Mouse (Mus musculus) CD4-positive helper T cell, adult 2 months (primary cell): ENCODE results near the gene Crabp2.

ENCODE experiments used
- DNase-seq: peaks from one replicate; pipeline ENCODE4 v3.0.0-alpha.2; 2012; ENCODE audit warnings: low read depth, missing footprints, low spot score

The Crabp2 gene

DNA sequence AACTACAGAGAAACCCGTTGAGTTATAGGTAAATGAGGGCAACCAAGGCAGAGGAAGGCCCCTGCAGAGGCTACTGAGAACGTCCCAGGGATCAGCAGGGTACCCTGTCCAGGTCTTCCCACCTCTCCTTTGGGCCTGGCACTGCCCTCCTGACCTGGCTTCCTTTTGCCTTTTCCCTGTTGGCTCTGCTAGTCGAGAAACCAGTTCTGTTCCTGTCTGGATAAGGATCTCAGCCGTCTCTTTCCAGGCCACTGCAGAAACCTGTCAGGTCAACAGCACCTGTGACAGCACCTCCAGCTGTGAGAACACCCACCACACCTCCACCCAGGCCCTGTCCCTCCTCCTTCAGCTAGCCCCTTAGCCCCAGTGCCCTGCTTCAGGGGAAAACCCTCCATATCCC is 10.0 kb downstream of the Crabp2 start:
- no peak for DNase-seq

DNA sequence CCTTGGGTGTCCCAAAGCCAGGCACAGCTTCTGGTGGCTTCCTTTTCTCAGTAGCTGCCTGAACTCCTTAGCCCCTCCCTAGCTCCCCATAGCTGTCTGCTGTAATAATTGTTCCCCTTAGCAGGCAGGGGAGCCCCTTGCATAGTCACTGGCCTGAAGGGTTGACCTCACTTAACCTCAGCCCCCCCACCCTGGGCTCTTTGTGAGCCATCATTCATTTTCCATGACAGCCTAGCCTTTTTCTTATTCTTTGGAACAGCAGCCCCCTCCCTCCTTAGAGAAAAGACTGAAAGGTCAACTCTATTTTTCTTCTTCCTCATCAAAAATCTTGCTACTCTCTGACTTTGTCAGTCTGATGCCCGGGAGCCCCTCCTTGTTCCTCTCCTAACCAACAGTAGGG is 10.5 kb downstream of the Crabp2 start:
- no peak for DNase-seq

DNA sequence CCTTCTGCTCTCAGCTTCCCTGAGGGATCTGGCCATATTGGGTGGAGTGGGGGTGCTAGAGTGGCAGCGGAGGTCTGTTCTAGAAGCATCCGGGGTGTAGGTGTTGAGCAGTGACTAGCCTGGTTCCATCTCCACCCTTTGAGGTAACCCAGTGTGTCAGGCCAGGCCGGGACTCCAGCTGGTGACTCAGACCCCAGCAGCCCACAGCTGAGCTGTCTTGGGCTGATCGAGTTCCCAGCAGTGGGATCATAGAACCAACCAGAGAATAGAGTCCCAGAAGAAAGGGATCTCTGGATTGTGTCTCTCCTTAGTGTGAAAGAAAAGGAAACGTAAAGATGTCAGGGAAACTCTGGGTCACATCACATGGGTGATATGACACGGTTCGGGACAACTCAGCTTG is 10.9 kb downstream of the Crabp2 start:
- no peak for DNase-seq

DNA sequence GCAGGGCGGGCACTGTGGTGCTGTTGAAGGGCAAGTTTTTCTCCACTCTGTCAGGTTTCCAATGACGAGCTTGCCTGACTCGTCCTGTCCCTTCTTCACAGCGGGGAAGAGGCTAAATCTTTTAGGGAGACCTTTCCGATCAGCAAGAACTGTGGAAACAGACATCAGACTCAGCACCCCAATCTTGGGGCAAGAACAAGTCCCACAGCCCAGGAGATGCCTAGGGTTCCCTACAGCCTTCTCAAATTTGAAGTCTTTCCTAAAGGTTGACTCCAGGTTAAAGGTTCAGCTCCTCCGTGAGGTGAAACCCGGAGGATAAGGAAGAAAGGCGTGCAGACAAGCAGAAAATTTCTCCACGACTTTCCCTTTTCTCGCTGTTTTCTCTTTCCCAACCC is 11.7 kb downstream of the Crabp2 start:
- no peak for DNase-seq

DNA sequence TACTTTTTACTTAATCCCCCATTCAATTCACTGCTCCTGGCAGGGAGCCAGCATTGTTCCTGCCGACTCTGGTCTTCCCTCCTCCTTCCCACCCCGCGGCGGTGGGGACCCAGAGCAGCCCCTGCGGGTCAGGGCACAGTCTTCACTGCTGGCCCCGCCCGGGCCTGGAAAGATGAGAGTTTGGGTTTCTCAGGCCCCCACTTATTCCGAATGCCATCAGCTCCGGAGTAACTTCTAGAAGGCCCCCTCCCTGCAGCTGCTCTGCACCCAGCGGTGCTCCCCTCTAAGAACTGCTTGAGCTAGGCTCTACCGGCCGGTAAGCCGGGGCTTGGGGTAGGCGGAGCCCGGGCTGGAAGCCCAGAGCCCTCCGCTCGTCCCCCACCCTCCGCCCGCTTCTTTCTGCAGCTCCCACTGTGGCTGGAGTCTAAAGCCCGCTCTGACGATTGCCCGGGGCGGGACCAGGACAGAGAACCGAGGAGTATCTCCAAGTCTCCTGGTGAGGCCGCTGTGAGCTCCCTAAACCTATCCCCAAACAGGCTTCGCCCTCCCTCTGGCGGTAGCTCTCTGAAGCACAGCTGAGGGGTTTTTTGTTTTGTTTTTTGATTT is 12.2 kb downstream of the Crabp2 start:
- peak; percentile 81 for DNase-seq

GRCm38 (mm10) chr3:87970184-87970938 is 21.9 kb downstream of the Crabp2 start:
- DNase-seq, result peak; percentile 75

- DNase-seq, result no peak
Measured at GRCm38 (mm10) chr3:87970939-87971488, 22.5 kb downstream of the Crabp2 start, which contains the start of gene Nes. Nes (plus strand) TSS chr3:87971078.

DNA sequence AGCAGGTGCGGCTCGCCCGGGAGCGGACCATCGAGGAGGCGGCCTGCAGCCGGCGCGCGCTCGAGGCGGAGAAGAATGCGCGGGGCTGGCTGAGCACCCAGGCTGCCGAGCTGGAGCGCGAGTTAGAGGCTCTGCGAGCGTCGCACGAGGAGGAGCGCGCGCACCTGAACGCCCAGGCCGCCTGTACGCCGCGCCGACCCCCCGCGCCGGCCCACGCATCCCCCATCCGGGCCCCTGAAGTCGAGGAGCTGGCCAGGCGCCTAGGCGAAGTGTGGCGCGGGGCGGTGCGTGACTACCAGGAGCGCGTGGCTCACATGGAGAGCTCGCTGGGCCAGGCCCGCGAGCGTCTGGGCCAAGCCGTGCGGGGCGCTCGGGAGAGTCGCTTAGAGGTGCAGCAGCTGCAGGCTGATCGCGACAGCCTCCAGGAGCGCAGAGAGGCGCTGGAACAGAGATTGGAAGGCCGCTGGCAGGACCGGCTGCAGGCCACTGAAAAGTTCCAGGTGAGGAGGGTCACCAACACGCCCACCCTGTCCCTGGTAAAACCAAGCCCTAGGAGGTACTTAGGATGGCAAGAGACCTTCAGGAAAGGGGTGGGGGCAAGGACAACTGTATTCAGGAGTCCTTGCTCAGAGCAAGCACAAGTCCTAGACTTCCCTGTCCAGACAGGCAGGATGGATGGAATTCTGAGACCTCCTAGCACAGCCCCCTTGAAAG is 23.2 kb downstream of the Crabp2 start:
- no peak for DNase-seq

DNA sequence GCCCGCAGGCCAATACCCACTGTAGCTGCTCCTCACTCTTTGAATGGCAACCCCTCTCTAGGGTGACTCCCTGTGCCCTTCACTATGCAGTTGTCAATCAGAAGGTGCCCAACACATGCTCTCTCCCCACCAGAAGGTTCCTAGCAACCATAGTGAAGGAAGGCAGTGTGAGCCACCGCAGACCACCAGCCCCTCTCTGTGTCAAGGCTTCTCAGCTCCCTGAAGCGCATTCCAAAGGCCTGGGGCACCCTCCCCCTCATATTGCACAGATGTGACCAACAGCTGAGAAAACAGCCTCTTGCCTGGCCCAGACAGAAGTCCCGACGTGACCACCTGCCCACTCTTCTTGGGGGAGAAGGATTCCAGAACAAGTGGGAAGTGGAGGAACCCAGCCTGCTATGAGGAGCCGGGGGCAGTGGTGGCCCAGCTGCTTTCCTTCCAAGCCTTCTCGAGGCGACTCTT is 23.8 kb downstream of the Crabp2 start:
- DNase-seq, result no peak

- DNase-seq, result no peak
Measured at GRCm38 (mm10) chr3:87972776-87973175, 24.3 kb downstream of the Crabp2 start.

DNA sequence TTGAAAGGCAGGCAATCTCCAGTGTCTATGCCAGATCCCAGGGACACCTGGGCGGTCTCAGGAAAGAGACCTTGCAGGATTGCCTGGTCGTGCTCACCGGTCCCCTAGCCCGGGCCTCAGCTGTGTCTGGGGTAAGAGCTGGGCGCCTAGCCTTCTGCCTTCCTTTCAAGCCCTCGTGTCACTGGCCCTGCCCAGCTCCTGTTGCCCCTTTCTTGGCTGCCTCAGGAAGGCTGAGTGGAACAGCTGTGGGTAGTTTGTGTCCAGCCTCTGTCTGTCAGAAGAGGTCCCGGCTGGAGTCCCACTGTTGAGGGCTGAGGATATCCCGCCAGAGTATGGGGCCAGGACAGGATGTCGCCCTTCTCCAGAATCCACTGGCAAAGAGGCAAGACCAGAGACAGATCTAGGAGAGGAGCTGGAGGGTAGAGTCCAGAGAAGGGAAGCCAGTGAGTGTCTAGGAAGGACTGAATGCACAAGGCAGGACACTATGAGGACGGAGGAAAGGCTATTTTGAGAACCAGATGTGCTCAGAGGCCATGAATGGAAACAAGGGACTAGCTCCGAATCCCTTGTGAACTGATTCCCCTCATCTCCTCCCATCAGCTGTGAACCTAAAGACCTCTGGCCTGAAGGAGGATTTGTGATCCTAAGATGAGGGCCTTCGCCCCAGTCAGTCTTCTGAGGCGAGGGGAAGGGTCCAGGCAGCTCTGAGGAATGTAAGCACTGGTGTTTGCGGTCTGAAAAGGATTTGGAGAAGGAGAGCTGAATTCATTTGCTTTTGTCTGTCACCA is 25.3 kb downstream of the Crabp2 start:
- no peak for DNase-seq

DNA sequence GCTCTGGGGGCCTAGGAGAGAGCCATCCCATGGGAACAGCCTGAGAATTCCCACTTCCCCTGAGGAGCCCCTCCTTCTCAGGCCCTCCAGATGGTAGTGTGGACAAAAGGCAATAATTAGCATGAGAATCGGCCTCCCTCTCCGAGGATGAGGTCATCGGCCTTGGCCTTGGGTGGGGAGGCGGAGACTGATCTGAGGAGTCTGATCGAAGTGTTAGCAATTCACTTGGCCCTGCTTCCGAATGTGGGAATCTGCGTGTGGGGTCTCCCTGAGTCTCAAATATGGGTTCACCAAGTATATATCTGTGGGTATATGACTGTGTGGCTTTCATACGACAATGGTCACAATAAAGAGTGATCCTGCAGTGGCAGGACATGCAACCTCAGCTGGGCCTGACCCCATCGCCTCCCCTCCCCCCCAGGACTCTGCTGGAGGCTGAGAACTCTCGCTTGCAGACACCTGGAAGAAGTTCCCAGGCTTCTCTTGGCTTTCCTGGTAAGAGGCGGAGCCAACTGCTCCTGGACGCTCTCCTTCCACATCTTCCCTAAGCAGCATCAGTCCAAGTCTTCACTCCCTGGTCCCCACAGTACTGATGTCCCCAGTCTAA is 26.0 kb downstream of the Crabp2 start:
- no peak for DNase-seq

DNA sequence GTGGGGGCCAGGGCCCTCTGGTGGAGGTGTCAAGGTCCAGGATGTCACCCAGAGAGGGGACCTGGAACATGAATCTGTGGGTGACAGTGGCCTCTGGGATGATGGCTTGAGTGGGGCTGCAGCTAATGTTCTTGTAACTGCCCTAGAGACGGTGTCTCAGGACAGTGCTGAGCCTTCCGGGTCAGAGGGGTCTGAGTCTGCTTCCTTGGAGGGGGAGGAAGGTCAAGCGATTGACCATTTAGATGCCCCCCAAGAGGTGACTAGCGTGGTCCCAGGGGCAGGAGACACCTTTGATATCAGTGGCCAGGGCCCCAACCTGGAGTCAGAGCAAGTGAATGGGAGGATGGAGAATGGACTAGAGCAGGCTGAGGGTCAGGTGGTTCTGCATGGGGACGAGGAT is 31.0 kb downstream of the Crabp2 start:
- no peak for DNase-seq

DNA sequence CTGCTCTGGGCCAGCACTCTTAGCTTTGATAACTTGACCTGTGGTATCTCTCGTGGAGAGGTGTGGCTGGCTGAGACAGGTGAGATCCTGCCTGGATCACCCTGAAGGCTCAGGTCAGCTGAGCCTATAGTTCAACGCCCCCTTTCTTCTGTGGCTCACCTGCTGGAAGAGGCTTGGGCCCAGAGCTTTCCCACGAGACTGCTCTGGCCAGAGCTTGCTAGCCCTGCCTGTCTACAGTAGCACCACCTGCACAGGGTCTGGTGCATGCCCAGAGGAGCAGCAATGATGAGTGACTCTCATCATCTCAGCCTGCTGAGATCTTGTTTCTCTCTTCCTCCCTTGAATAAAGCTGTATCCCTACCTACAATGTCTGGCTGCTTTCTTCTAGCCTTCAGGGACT is 31.6 kb downstream of the Crabp2 start:
- no peak for DNase-seq

DNA sequence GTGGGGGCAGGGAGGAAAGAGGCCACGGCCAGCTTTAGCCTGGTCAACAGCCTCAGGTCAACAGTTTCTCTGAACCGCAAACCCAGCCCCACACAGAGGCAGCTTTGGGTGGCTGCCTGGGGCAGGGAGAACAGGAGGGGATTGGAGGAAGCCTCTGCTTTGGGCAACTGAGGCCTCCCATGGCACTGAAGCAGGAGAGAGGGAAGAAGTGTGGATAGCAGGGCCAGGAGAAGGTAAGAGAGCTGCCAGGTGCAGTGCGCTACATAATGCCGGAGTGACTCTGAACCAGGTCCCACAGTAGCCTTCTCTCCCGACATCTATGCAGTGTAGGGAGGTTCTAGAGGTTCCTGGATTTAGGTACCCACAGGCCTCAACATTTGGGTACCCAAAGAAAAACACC is 32.3 kb downstream of the Crabp2 start:
- DNase-seq, result no peak

GRCm38 (mm10) chr3:87981214-87981760 is 32.8 kb downstream of the Crabp2 start:
- DNase-seq, result no peak

GRCm38 (mm10) chr3:87981894-87982835 is 33.7 kb downstream of the Crabp2 start:
- DNase-seq, result no peak

DNA sequence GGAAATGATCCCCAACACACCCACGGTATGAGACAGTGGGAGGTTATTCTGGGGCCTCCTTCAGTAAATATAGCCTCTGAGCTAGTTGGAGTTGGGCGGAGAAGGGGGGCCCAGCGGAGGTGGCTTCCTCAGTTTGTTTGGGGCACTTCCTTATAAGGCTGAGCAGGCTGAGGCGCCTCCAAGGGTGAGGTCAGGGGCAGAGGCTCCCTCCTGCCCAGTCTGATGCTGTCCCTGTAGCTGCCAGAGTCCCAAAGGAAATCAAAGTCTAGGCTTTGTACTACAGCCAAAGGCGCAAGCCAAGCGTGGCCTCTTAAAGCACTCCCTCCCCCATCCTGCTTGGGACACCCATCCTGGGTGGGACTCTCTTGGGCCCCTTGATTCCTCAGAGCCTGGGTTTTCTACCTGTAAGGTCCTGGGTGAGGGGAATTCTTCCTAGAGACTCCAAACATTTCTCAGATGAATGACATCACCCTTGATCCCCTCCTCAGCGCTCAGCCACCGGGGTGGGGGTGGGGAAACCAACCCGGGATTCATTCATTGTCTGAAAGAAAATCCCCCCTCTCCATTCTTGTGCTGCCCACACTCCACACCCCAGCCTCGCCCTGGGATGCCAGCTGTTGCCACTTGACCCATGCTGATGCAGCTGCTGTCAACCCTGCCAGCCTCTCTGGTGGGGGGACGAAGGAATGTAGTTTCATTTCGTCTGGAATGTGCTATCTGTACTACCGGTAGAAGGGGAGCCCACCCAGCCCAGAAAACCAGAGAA is 34.6 kb downstream of the Crabp2 start:
- no peak for DNase-seq

GRCm38 (mm10) chr3:87983627-87984026 is 35.2 kb downstream of the Crabp2 start:
- no peak for DNase-seq
